Comparison of ENCODE assay signal across 24 mouse cellular contexts in the genomic region with DNA sequence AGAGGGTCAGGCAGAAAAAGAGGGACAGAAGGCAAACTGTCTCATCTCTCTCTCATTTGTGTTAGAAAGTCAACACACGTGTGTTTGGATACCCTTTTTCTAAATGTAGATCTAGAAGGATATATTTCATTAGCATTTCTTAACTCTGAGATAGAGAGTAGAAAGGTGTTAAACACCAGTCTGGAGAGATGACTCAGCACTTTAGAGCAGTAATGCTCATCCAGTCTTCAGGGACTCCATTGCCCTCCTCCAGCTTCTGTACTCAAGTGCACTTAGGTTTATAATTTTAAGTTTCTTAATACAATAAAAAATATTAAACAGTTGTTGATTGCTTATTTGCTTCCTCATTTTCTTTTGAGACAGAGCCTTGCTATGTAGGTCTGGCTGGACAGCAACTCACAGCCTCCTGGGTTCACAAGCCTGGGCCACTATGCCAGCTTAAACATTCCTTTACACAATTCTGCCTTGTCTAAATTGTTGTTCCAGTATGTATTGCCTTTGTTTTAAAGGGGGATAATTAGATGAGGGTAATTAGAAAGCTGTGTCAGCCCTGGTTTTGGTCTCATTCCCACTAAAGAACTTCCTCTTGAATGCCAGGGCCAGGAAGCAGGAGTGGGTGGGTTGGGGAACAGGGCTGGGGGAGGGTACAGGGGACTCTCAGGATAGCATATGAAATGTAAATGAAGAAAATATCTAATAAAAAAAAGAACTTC.
"Had no signal": no experiment of that assay in that cellular context is flagged by ENCODE, and none has a peak within 500 bp of the region (broad histone marks: within the 10 kb centered on the region; RNA-seq: fewer than 3 reads in every experiment).

No protein-coding gene starts in this region.

- H3K9ac ChIP-seq: heart, embryonic 12.5 days; hindbrain, embryonic 12.5 days; hindbrain, embryonic 14.5 days; intestine, embryonic 15.5 days; limb, embryonic 12.5 days; liver, embryonic 13.5 days had no signal

- H3K4me2 ChIP-seq: heart, embryonic 12.5 days; hindbrain, embryonic 12.5 days; hindbrain, embryonic 14.5 days; intestine, embryonic 15.5 days; limb, embryonic 12.5 days; liver, embryonic 11.5 days; liver, embryonic 13.5 days had no signal

- DNase-seq: gastrocnemius, adult 2 months; gastrocnemius, postnatal 10 days; gastrocnemius, postnatal 25 days; heart, adult 18-20 months; heart, postnatal 10 days; heart, postnatal 4 days; kidney, adult 18-20 months; kidney, adult 8-10 months; kidney, postnatal 10 days; kidney, postnatal 25 days; kidney, postnatal 4 days; layer of hippocampus, adult 9-11 months; liver; liver, embryonic 13.5 days had no signal

- H3K9me3 ChIP-seq: heart, embryonic 10.5 days; heart, embryonic 12.5 days; hindbrain, embryonic 10.5 days; hindbrain, embryonic 12.5 days; intestine, embryonic 15.5 days; limb, embryonic 10.5 days; limb, embryonic 12.5 days; liver, embryonic 13.5 days had no signal

- H3K4me3 ChIP-seq: gastrocnemius, adult 2 months; heart, embryonic 10.5 days; heart, embryonic 12.5 days; hindbrain, embryonic 10.5 days; hindbrain, embryonic 12.5 days; intestine, embryonic 15.5 days; left cerebral cortex, adult 2 months; limb, embryonic 10.5 days; limb, embryonic 12.5 days; liver, embryonic 13.5 days had no signal

- H3K27me3 ChIP-seq: heart, embryonic 12.5 days; hindbrain, embryonic 12.5 days; intestine, embryonic 15.5 days; limb, embryonic 12.5 days; liver, embryonic 13.5 days had no signal

- H3K27ac ChIP-seq: gastrocnemius, adult 2 months; heart, embryonic 10.5 days; hindbrain, embryonic 10.5 days; hindbrain, embryonic 12.5 days; hindbrain, embryonic 14.5 days; intestine, embryonic 15.5 days; left cerebral cortex, adult 2 months; limb, embryonic 10.5 days; limb, embryonic 12.5 days; liver, embryonic 13.5 days had no signal

- H3K36me3 ChIP-seq: heart, embryonic 10.5 days; heart, embryonic 12.5 days; hindbrain, embryonic 10.5 days; hindbrain, embryonic 12.5 days; intestine, embryonic 15.5 days; limb, embryonic 10.5 days; limb, embryonic 12.5 days; liver, embryonic 13.5 days had no signal

- H3K4me1 ChIP-seq: heart, embryonic 10.5 days; hindbrain, embryonic 10.5 days; hindbrain, embryonic 12.5 days; intestine, embryonic 15.5 days; limb, embryonic 10.5 days; limb, embryonic 12.5 days; liver, embryonic 13.5 days had no signal
